Mouse (Mus musculus) MEL (cell line): ENCODE data around the gene Efna2. TPM values are rescaled to one million over a fixed set of nuclear protein-coding genes. Genes with fewer than 3 reads are reported as not detected.

Source experiments
- DNase-seq: peaks from one replicate; pipeline ENCODE4 v3.0.0; 2011; ENCODE audit warnings: low read depth, low spot score
- H3K27ac ChIP-seq: 2 replicates; pipeline ENCODE4 v1.5.1; 2012; ENCODE audit warnings: low read depth, mild to moderate bottlenecking, control low read depth, low read length, moderate library complexity; ENCODE audit not compliant: control insufficient read depth
- H3K27me3 ChIP-seq, 2 experiments: fragments of 150-350 bp in 1 of 2; sonication (generic) in 1 of 2; 2 replicates each; pipeline ENCODE4 v1.6.1; 2012; ENCODE audit warnings: low read length in 2 of 2, mild to moderate bottlenecking in 2 of 2, improper control_type of control experiment in 1 of 2, moderate library complexity in 1 of 2; ENCODE audit not compliant: insufficient read depth in 2 of 2, control insufficient read depth in 1 of 2
- H3K36me3 ChIP-seq, 2 experiments: 2 replicates each; pipeline ENCODE4 v1.6.1; 2012 to 2014; ENCODE audit warnings: low read length in 2 of 2, improper control_type of control experiment in 1 of 2, inconsistent platforms in 1 of 2, mild to moderate bottlenecking in 1 of 2; ENCODE audit not compliant: insufficient read depth in 2 of 2, control insufficient read depth in 1 of 2
- H3K4me1 ChIP-seq, 2 experiments: fragments of 150-350 bp in 1 of 2; sonication (generic) in 1 of 2; 2 replicates each; pipeline ENCODE4 v1.6.1; 2012; ENCODE audit warnings: low read length in 2 of 2, improper control_type of control experiment in 1 of 2, mild to moderate bottlenecking in 1 of 2; ENCODE audit not compliant: insufficient read depth in 2 of 2, control insufficient read depth in 1 of 2
- H3K4me3 ChIP-seq, 2 experiments: fragments of 150-350 bp in 1 of 2; sonication (generic) in 1 of 2; 2 replicates each; pipeline ENCODE4 v1.5.1; 2012; ENCODE audit warnings: low read depth in 2 of 2, low read length in 2 of 2, mild to moderate bottlenecking in 2 of 2, moderate library complexity in 2 of 2, control low read depth in 1 of 2, improper control_type of control experiment in 1 of 2; ENCODE audit not compliant: control insufficient read depth in 1 of 2, insufficient read depth in 1 of 2
- H3K79me2 ChIP-seq: 2 replicates; pipeline ENCODE4 v1.6.1; 2012; ENCODE audit warnings: mild to moderate bottlenecking, low read length, moderate library complexity; ENCODE audit not compliant: control insufficient read depth, poor library complexity, insufficient read depth
- H3K9ac ChIP-seq: 2 replicates; pipeline ENCODE4 v1.6.1; 2012; ENCODE audit warnings: low read depth, mild to moderate bottlenecking, control low read depth, low read length, moderate library complexity; ENCODE audit not compliant: control insufficient read depth, poor library complexity, severe bottlenecking
- H3K9me3 ChIP-seq: fragments of 150-350 bp; sonication (generic); replicated peaks from 2 replicates; pipeline ENCODE4 v1.6.1; 2012; ENCODE audit warnings: mild to moderate bottlenecking, low read length, improper control_type of control experiment, moderate library complexity; ENCODE audit not compliant: insufficient read depth
- BHLHE40 ChIP-seq: IDR thresholded peaks from 2 replicates; pipeline ENCODE4 v1.6.1; 2012; ENCODE audit warnings: low read depth, mild to moderate bottlenecking, inconsistent platforms, low read length, improper control_type of control experiment, borderline replicate concordance
- CHD1 ChIP-seq: IDR thresholded peaks from 2 replicates; pipeline ENCODE4 v1.6.1; 2012; ENCODE audit warnings: low read depth, mild to moderate bottlenecking, inconsistent platforms, low read length, improper control_type of control experiment
- CHD2 ChIP-seq: IDR thresholded peaks from 2 replicates; pipeline ENCODE4 v1.6.1; 2011; ENCODE audit warnings: low read length, improper control_type of control experiment
- CTCF ChIP-seq, 3 experiments: IDR thresholded peaks in 2 of 3; conservative IDR thresholded peaks in 1 of 3; 2 replicates each; pipeline ENCODE4 v1.5.1; 2011 to 2012; ENCODE audit warnings: low read length in 3 of 3, low read depth in 2 of 3, mild to moderate bottlenecking in 2 of 3, improper control_type of control experiment in 1 of 3, inconsistent platforms in 1 of 3, mixed read lengths in 1 of 3, moderate library complexity in 1 of 3; ENCODE audit not compliant: control insufficient read depth in 1 of 3, insufficient read depth in 1 of 3, poor library complexity in 1 of 3, severe bottlenecking in 1 of 3
- E2F4 ChIP-seq: IDR thresholded peaks from 2 replicates; pipeline ENCODE4 v1.6.1; 2011; ENCODE audit warnings: low read depth, low read length, improper control_type of control experiment, borderline replicate concordance
- EP300 ChIP-seq, 2 experiments: IDR thresholded peaks; 2 replicates each; pipeline ENCODE4 v1.6.1; 2011; ENCODE audit warnings: improper control_type of control experiment in 2 of 2, low read length in 2 of 2, low read depth in 1 of 2, mild to moderate bottlenecking in 1 of 2
- ETS1 ChIP-seq: IDR thresholded peaks from 2 replicates; pipeline ENCODE4 v1.6.1; 2012; ENCODE audit warnings: low read depth, mild to moderate bottlenecking, inconsistent platforms, low read length, improper control_type of control experiment, moderate library complexity
- GABPA ChIP-seq: IDR thresholded peaks from 2 replicates; pipeline ENCODE4 v1.6.1; 2012; ENCODE audit warnings: low read depth, mild to moderate bottlenecking, inconsistent platforms, low read length, improper control_type of control experiment, moderate library complexity
- GATA1 ChIP-seq: IDR thresholded peaks from 2 replicates; pipeline ENCODE4 v1.6.1; 2011; ENCODE audit warnings: low read depth, low read length, improper control_type of control experiment
- HCFC1 ChIP-seq: IDR thresholded peaks from 2 replicates; pipeline ENCODE4 v1.6.1; 2012; ENCODE audit warnings: low read depth, mild to moderate bottlenecking, inconsistent platforms, low read length, improper control_type of control experiment, moderate library complexity
- JUND ChIP-seq: IDR thresholded peaks from 2 replicates; pipeline ENCODE4 v1.6.1; 2011; ENCODE audit warnings: low read depth, mild to moderate bottlenecking, improper control_type of control experiment, low read length
- KAT2A ChIP-seq: conservative IDR thresholded peaks from 2 replicates; pipeline ENCODE4 v1.6.1; 2012; ENCODE audit warnings: low read depth, low read length, improper control_type of control experiment, inconsistent platforms
- MAZ ChIP-seq: IDR thresholded peaks from 2 replicates; pipeline ENCODE4 v1.6.1; 2012; ENCODE audit warnings: low read depth, mild to moderate bottlenecking, inconsistent platforms, low read length, improper control_type of control experiment
- MXI1 ChIP-seq: IDR thresholded peaks from 2 replicates; pipeline ENCODE4 v1.6.1; 2011; ENCODE audit warnings: mild to moderate bottlenecking, low read depth, low read length, improper control_type of control experiment
- MYB ChIP-seq: IDR thresholded peaks from 2 replicates; pipeline ENCODE4 v1.6.1; 2011; ENCODE audit warnings: mild to moderate bottlenecking, low read depth, low read length, improper control_type of control experiment
- MYC ChIP-seq: IDR thresholded peaks from 2 replicates; pipeline ENCODE4 v1.6.1; 2011; ENCODE audit warnings: low read depth, mild to moderate bottlenecking, low read length, improper control_type of control experiment, moderate library complexity
- NELFE ChIP-seq: IDR thresholded peaks from 2 replicates; pipeline ENCODE4 v1.6.1; 2011; ENCODE audit warnings: low read depth, low read length, improper control_type of control experiment
- POLR2A ChIP-seq, 2 experiments: IDR thresholded peaks; 2 replicates each; pipeline ENCODE4 v1.6.1; 2011 to 2012; ENCODE audit warnings: low read length in 2 of 2, mild to moderate bottlenecking in 2 of 2, control low read depth in 1 of 2, improper control_type of control experiment in 1 of 2, low read depth in 1 of 2, moderate library complexity in 1 of 2; ENCODE audit not compliant: control insufficient read depth in 1 of 2, insufficient read depth in 1 of 2, poor library complexity in 1 of 2
- POLR2AphosphoS5 ChIP-seq: IDR thresholded peaks from 2 replicates; pipeline ENCODE4 v1.6.1; 2012; ENCODE audit warnings: low read depth, borderline replicate concordance, mild to moderate bottlenecking, inconsistent platforms, low read length, moderate library complexity, mixed read lengths
- SIN3A ChIP-seq: IDR thresholded peaks from 2 replicates; pipeline ENCODE4 v1.6.1; 2012; ENCODE audit warnings: low read length, improper control_type of control experiment, inconsistent platforms
- SMC3 ChIP-seq: IDR thresholded peaks from 2 replicates; pipeline ENCODE4 v1.6.1; 2011; ENCODE audit warnings: low read depth, low read length, improper control_type of control experiment
- TCF12 ChIP-seq: IDR thresholded peaks from 2 replicates; pipeline ENCODE4 v1.6.1; 2014; ENCODE audit warnings: low read depth, mild to moderate bottlenecking, inconsistent platforms, low read length, improper control_type of control experiment, moderate library complexity
- USF1 ChIP-seq: IDR thresholded peaks from 2 replicates; pipeline ENCODE4 v1.6.1; 2014; ENCODE audit warnings: low read depth, mild to moderate bottlenecking, inconsistent platforms, low read length, improper control_type of control experiment, moderate library complexity
- ZC3H11A ChIP-seq: IDR thresholded peaks from 2 replicates; pipeline ENCODE4 v1.6.1; 2012; ENCODE audit warnings: low read depth, mild to moderate bottlenecking, inconsistent platforms, low read length, improper control_type of control experiment
- ZNF384 ChIP-seq: IDR thresholded peaks from 2 replicates; pipeline ENCODE4 v1.6.1; 2012; ENCODE audit warnings: low read depth, mild to moderate bottlenecking, inconsistent platforms, low read length, improper control_type of control experiment
- polyA plus RNA-seq, 2 experiments: library from polyadenylated mRNA; stranded (reverse) in 1 of 2; unstranded in 1 of 2; fragments of >175 nt in 1 of 2; fragments of >200 nt in 1 of 2; gene quantifications; 2 replicates each; pipeline versions ENCODE4 v1.2.1 to v1.2.4; 2012; ENCODE audit warnings: low replicate concordance in 2 of 2, low read depth in 1 of 2; ENCODE audit not compliant: insufficient read length in 2 of 2, insufficient read depth in 1 of 2, missing spikeins in 1 of 2
- total RNA-seq: library from RNA; depleted of rRNA; stranded (reverse); fragments of 300-350 nt; gene quantifications from 2 replicates; pipeline ENCODE4 v1.2.3, GENCODE M21; 2012

Gene Efna2
- total and polyA plus RNA-seq, 3 experiments = 0.12 to 2.8 TPM; not detected in 1

GRCm38 (mm10) chr10:80141786-80142529 lies 37.3 kb upstream of the Efna2 start (continued):
- TF ChIP-seq GABPA (no peak), CTCF (IDR thresholded peaks at IDR 0.05 in 2 of 3, conservative IDR thresholded peaks at IDR 0.05 in 1 of 3; ENCODE audit: control insufficient read depth in 1 of 3, insufficient read depth in 1 of 3, low read depth in 2 of 3, low read length in 3 of 3, poor library complexity in 1 of 3, severe bottlenecking in 1 of 3) (no peak), MYB (no peak)

GRCm38 (mm10) chr10:80142530-80142925 lies 36.8 kb upstream of the Efna2 start:
- Histone ChIP-seq H3K9ac (peak overlapping the region; percentile 89), H3K4me3 (peak overlapping the region; percentile 72 to 79), H3K4me1 (peaks cover 0 to 47% of the 10 kb centered on the region in 2 experiments; a peak in 3 of 4 replicates), H3K79me2 (peaks cover 29% of the 10 kb centered on the region), H3K9me3 (no peaks in the 10 kb centered on the region), H3K36me3 (peaks cover 0 to 19% of the 10 kb centered on the region in 2 experiments; a peak in 2 of 4 replicates), H3K27ac (peak overlapping the region; percentile 46), H3K27me3 (no peaks in the 10 kb centered on the region)
- DNase-seq = no peak
- TF ChIP-seq JUND = no peak
- TF ChIP-seq MYC = peak; percentile 11; the same call in 1 of the 2 replicates
- no peak for TF ChIP-seq E2F4
- TF ChIP-seq SMC3 = 0 out of 2 replicates have a peak, but pooled peaks have one; percentile 6
- no peak for TF ChIP-seq MAZ
- TF ChIP-seq ETS1 = peak; percentile 5; the same call in 1 of the 2 replicates
- TF ChIP-seq TCF12 = no peak
- 0 out of 2 replicates have a peak, but pooled peaks have one; percentile 48 for TF ChIP-seq SIN3A
- no peak for TF ChIP-seq USF1

GRCm38 (mm10) chr10:80143664-80144063 lies 35.6 kb upstream of the Efna2 start:
- H3K36me3 ChIP-seq = peaks cover 0 to 16% of the 10 kb centered on the region in 2 experiments; a peak in 2 of 4 replicates
- H3K9ac ChIP-seq = no peak overlapping the region
- TF ChIP-seq ZNF384 (no peak), BHLHE40 (no peak), POLR2A (IDR thresholded peaks at IDR 0.05; ENCODE audit: control insufficient read depth in 1 of 2, insufficient read depth in 1 of 2, low read depth in 1 of 2, low read length in 2 of 2, poor library complexity in 1 of 2) (no peak), USF1 (no peak), SMC3 (no peak), POLR2AphosphoS5 (no peak), GABPA (no peak), KAT2A (no peak), ZC3H11A (no peak), JUND (no peak), GATA1 (no peak), EP300 (IDR thresholded peaks at IDR 0.05; ENCODE audit: low read depth in 1 of 2, low read length in 2 of 2) (no peak), HCFC1 (no peak), ETS1 (no peak), MXI1 (no peak), NELFE (no peak), CHD1 (no peak), CHD2 (no peak)
- DNase-seq = no peak
- H3K79me2 ChIP-seq = peaks cover 25% of the 10 kb centered on the region
- no peaks in the 10 kb centered on the region for H3K27me3 ChIP-seq
- no peak overlapping the region for H3K27ac ChIP-seq
- H3K9me3 ChIP-seq = no peaks in the 10 kb centered on the region
- peaks cover 0 to 45% of the 10 kb centered on the region in 2 experiments; a peak in 3 of 4 replicates for H3K4me1 ChIP-seq
- no peak overlapping the region for H3K4me3 ChIP-seq
